ENCODE assay signal across 8 mouse cellular contexts in the genomic region with DNA sequence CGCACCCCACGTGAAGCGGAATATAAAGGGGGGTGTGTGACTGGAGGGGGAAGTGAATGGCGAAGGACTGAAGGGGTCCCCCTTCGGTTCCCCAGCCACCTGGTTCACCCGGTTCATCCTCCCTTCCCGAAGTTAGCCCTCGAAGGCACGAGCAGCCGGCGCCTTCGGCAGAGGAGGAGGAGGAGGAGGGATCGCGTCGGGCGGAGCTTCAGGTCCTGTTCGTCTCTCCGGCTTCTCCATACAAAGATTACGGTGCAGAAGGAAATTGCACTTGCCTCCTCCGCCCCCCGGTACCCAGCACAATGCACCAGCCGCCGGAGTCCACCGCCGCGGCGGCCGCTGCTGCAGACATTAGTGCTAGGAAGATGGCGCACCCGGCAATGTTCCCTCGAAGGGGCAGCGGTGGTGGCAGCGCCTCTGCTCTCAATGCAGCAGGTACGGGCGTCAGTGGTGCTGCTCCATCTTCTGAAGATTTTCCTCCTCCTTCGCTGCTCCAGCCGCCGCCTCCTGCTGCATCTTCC. TPM values are rescaled to one million over a fixed set of nuclear protein-coding genes. Genes with fewer than 3 reads are reported as not detected.
DNase-seq lines count a peak whose midpoint lies in the region; ATAC-seq lines count a peak whose summit lies in the region.

No protein-coding gene starts in this region.

- 0% methylated on average over 32 of the region's 38 CpGs for WGBS in hindbrain, embryonic 13.5 days

- ATAC-seq in hindbrain, embryonic 13.5 days (ENCODE audit: low FRiP score), result peak; percentile 9; the same call in 1 of the 2 replicates

- H3K9me3 ChIP-seq in hindbrain, embryonic 13.5 days, result no peaks in the 10 kb centered on the region

- peak overlapping the region; percentile 100 for H3K9ac ChIP-seq in hindbrain, embryonic 13.5 days

- H3K36me3 ChIP-seq in hindbrain, embryonic 13.5 days, result peaks cover 23% of the 10 kb centered on the region

- peak; percentile 39 for DNase-seq in R1 (ENCODE audit: low read depth, low spot score)
- peak; percentile 61 to 64 for DNase-seq in cerebellum, adult 18-20 months
- peak; percentile 43 for DNase-seq in forelimb bud, embryonic 11.5 days (ENCODE audit: low read depth, low spot score)
- peak; percentile 49 to 69 for DNase-seq in left cerebral cortex, adult 18-20 months (ENCODE audit: low spot score in 2 of 2)
- DNase-seq in lung, postnatal 36 days, result peak; percentile 44
- peak; percentile 73 for DNase-seq in right cerebral cortex, adult 18-20 months
- no peak for DNase-seq in c-Kit-positive CD71-positive TER-119-positive erythroid progenitor cells, embryonic 14.5 days (ENCODE audit: low spot score)

- H3K27me3 ChIP-seq in hindbrain, embryonic 13.5 days, result no peaks in the 10 kb centered on the region

- H3K4me2 ChIP-seq in hindbrain, embryonic 13.5 days, result peak overlapping the region; percentile 96

- H3K27ac ChIP-seq in hindbrain, embryonic 13.5 days, result peak overlapping the region; percentile 100

- peaks cover 39% of the 10 kb centered on the region for H3K4me1 ChIP-seq in hindbrain, embryonic 13.5 days (replicated peaks)

- H3K4me3 ChIP-seq in hindbrain, embryonic 13.5 days, result peak overlapping the region; percentile 97

RNA-seq across cellular contexts. Expression of gene Tsc22d1, which starts 1.1 kb away (rescaled TPM):
- polyA plus RNA-seq in hindbrain, embryonic 13.5 days (2015; fragmentation: Nextera tagmentation; extraction: Ambion mirVana), result 674 and 689 TPM in 2 replicates
- total RNA-seq in left cerebral cortex, adult 18-20 months (2021), result 100 to 1,000 TPM; 555 to 587 TPM
